In the genomic region with DNA sequence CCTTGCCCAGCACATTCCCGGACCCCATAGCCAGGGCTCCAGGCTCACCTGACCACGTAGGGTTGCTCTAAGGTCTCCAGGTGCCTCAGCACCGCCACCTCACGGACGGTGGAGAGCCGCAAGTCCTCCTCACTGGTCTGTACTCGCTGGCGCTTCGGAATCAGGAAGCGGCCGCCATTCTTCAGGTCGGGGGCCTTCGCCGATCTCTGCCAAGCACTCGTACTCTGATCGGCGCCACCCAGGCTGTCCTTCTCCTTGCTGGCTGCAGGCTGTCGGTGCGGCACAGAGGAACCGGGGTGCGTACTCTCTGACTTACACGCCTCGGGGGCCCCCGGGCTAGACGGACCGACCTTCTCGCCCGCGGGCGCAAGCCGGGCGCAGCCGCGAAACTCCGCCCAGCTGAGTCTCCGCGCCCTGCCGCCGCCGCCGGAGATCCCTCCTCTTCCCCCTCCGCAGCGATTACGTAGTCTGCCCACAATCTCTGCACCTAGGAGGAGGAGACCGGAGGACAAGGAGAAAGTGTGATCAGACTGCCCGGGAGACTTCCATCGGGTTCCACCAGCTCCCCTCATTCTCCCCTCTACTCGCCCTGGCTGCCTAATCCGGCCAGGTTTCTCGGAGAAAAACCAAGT, we compare ENCODE assay signal across 8 mouse cellular contexts. TPM values are rescaled to one million over a fixed set of nuclear protein-coding genes. Genes with fewer than 3 reads are reported as not detected.
DNase-seq lines count a peak whose midpoint lies in the region; ATAC-seq lines count a peak whose summit lies in the region.

No protein-coding gene starts in this region.

- no peaks in the 10 kb centered on the region for H3K9me3 ChIP-seq in embryonic facial prominence, embryonic 12.5 days
- no peaks in the 10 kb centered on the region for H3K9me3 ChIP-seq in heart, embryonic 16.5 days (replicated peaks; ENCODE audit: control insufficient read depth, low read length)

- peaks cover 22% of the 10 kb centered on the region for H3K27me3 ChIP-seq in embryonic facial prominence, embryonic 12.5 days
- H3K27me3 ChIP-seq in heart, embryonic 16.5 days (ENCODE audit: control insufficient read depth, insufficient read depth, low read length) = peaks cover 18% of the 10 kb centered on the region

- WGBS in embryonic facial prominence, embryonic 12.5 days = under 1% methylated on average over 47 of the region's 50 CpGs
- under 1% methylated on average over 50 of the region's 50 CpGs for WGBS in heart, embryonic 16.5 days
- WGBS in macrophage (ENCODE audit: missing documents) = 3% methylated on average over 50 of the region's 50 CpGs

- DNase-seq in A20 (ENCODE audit: low read depth, low spot score) = peak; percentile 91
- DNase-seq in kidney, postnatal 14 days = peak; percentile 87
- DNase-seq in retina, postnatal 1 day = peak; percentile 80
- peak; percentile 89 for DNase-seq in yolk sac, embryonic 10.5 days (ENCODE audit: low spot score)

- H3K27ac ChIP-seq in embryonic facial prominence, embryonic 12.5 days = peak overlapping the region; percentile 31; the same call in 1 of the 2 replicates
- 0 out of 2 replicates have a peak overlapping the region, but pooled peaks have one; percentile 36 for H3K27ac ChIP-seq in heart, embryonic 16.5 days (ENCODE audit: low read length)
- peak overlapping the region; percentile 63 for H3K27ac ChIP-seq in macrophage

- peak overlapping the region; percentile 94 for H3K4me2 ChIP-seq in embryonic facial prominence, embryonic 12.5 days (replicated peaks)
- H3K4me2 ChIP-seq in heart, embryonic 16.5 days (ENCODE audit: low read depth, low read length) = peak overlapping the region; percentile 99

- peaks cover 14% of the 10 kb centered on the region for H3K4me1 ChIP-seq in embryonic facial prominence, embryonic 12.5 days
- H3K4me1 ChIP-seq in heart, embryonic 16.5 days (ENCODE audit: control insufficient read depth, insufficient read depth, low read length) = peaks cover 11% of the 10 kb centered on the region

- peaks cover 15% of the 10 kb centered on the region for H3K79me2 ChIP-seq in macrophage (ENCODE audit: inconsistent target)

- peak overlapping the region; percentile 73 for H3K9ac ChIP-seq in embryonic facial prominence, embryonic 12.5 days
- peak overlapping the region; percentile 81 for H3K9ac ChIP-seq in heart, embryonic 16.5 days (ENCODE audit: low read length)

- peak; percentile 78 for ATAC-seq in activated CD4-positive, CD25-positive, alpha-beta regulatory T cell, adult 4 months
- ATAC-seq in embryonic facial prominence, embryonic 12.5 days (ENCODE audit: insufficient number of reproducible peaks, insufficient read depth, low FRiP score, low TSS enrichment) = peak; percentile 85
- ATAC-seq in heart, embryonic 16.5 days (replicated peaks; ENCODE audit: extremely low read depth, insufficient read depth, low FRiP score) = peak; percentile 85

- peak overlapping the region; percentile 71 for H3K4me3 ChIP-seq in embryonic facial prominence, embryonic 12.5 days
- peak overlapping the region; percentile 76 for H3K4me3 ChIP-seq in heart, embryonic 16.5 days (ENCODE audit: low read length)
- peak overlapping the region; percentile 87 for H3K4me3 ChIP-seq in macrophage (ENCODE audit: inconsistent target)

- H3K36me3 ChIP-seq in embryonic facial prominence, embryonic 12.5 days = no peaks in the 10 kb centered on the region
- no peaks in the 10 kb centered on the region for H3K36me3 ChIP-seq in heart, embryonic 16.5 days (ENCODE audit: control insufficient read depth, insufficient read depth)
- H3K36me3 ChIP-seq in macrophage (ENCODE audit: inconsistent target) = no peaks in the 10 kb centered on the region

RNA-seq across cellular contexts. Expression of a gene that starts 0.5 kb away (rescaled TPM):
- 10 to 100 TPM; 12.5 to 23.0 TPM for polyA plus RNA-seq in activated CD4-positive, CD25-positive, alpha-beta regulatory T cell, adult 4 months (2017; shearing (Covaris generic))
- polyA plus RNA-seq in embryonic facial prominence, embryonic 12.5 days (2016; fragmentation: Nextera tagmentation; extraction: Ambion mirVana) = 13.6 and 19.9 TPM in 2 replicates
- 9.0 and 10.4 TPM in 2 replicates for polyA plus RNA-seq in heart, embryonic 16.5 days (2015; fragmentation: Nextera tagmentation; extraction: Ambion mirVana)
- total RNA-seq in macrophage (2018; cell fraction: chromatin; rRNA removed) = 10 to 100 TPM in 22 of 26 experiments, 1 to 10 TPM in 4; 8.1 to 93.9 (median 28.3) TPM
- total RNA-seq in macrophage (2018; cell fraction: cytosol; rRNA removed) = 1 to 10 TPM; 2.6 to 8.3 (median 5.3) TPM
- 10 to 100 TPM; 13.2 to 60.6 (median 29.3) TPM for total RNA-seq in macrophage (2018; cell fraction: nucleus; rRNA removed)
- 0.90 to 4.5 TPM (median 3.3 TPM) in 3 replicates for polyA plus RNA-seq in macrophage (2018)

RNA-seq across cellular contexts. Expression of a gene that starts 9.8 kb away (rescaled TPM):
- not detected for polyA plus RNA-seq in activated CD4-positive, CD25-positive, alpha-beta regulatory T cell, adult 4 months (2017; shearing (Covaris generic))
- 8.6 and 8.9 TPM in 2 replicates for polyA plus RNA-seq in embryonic facial prominence, embryonic 12.5 days (2016; fragmentation: Nextera tagmentation; extraction: Ambion mirVana)
- polyA plus RNA-seq in heart, embryonic 16.5 days (2015; fragmentation: Nextera tagmentation; extraction: Ambion mirVana) = 2.1 and 2.3 TPM in 2 replicates
- 10 to 100 TPM in 4 of 26 experiments, 1 to 10 TPM in 17, under 1 TPM in 3, not detected in 2; 0.59 to 18.6 (median 2.8) TPM for total RNA-seq in macrophage (2018; cell fraction: chromatin; rRNA removed)
- total RNA-seq in macrophage (2018; cell fraction: cytosol; rRNA removed) = 1 to 10 TPM in 23 of 26 experiments, under 1 TPM in 3; 0.65 to 9.3 (median 4.0) TPM
- total RNA-seq in macrophage (2018; cell fraction: nucleus; rRNA removed) = 10 to 100 TPM in 3 of 26 experiments, 1 to 10 TPM in 18, under 1 TPM in 3, not detected in 2; 0.55 to 15.5 (median 2.7) TPM
- 1.4 to 10.1 TPM (median 6.3 TPM) in 3 replicates for polyA plus RNA-seq in macrophage (2018)

RNA-seq across cellular contexts. Expression of a gene that starts 9.8 kb away (rescaled TPM):
- polyA plus RNA-seq in activated CD4-positive, CD25-positive, alpha-beta regulatory T cell, adult 4 months (2017; shearing (Covaris generic)) = 10 to 100 TPM in 1 of 2 experiments, 1 to 10 TPM in 1; 1.8 to 13.9 TPM
- polyA plus RNA-seq in embryonic facial prominence, embryonic 12.5 days (2016; fragmentation: Nextera tagmentation; extraction: Ambion mirVana) = 0.37 and 0.73 TPM in 2 replicates
- 0.27 and 0.56 TPM in 2 replicates for polyA plus RNA-seq in heart, embryonic 16.5 days (2015; fragmentation: Nextera tagmentation; extraction: Ambion mirVana)
- total RNA-seq in macrophage (2018; cell fraction: chromatin; rRNA removed) = 1 to 10 TPM in 11 of 26 experiments, under 1 TPM in 1, not detected in 14; 0.98 to 8.9 (median 1.5) TPM
- total RNA-seq in macrophage (2018; cell fraction: cytosol; rRNA removed) = 1 to 10 TPM in 16 of 26 experiments, under 1 TPM in 10; 0.31 to 5.7 (median 1.4) TPM
- total RNA-seq in macrophage (2018; cell fraction: nucleus; rRNA removed) = 1 to 10 TPM in 15 of 26 experiments, under 1 TPM in 1, not detected in 10; 0.59 to 9.4 (median 1.6) TPM
- polyA plus RNA-seq in macrophage (2018) = 1.5 to 5.4 TPM (median 2.8 TPM) in 3 replicates

Comparison
In these comparisons a context has a peak if more than half of its experiments do, and no peak if none do; other contexts are left out.
1. Peak in every context shown above with its lines: DNase-seq, ATAC-seq, H3K4me3 ChIP-seq and H3K27ac ChIP-seq.